Mouse (Mus musculus): Measurements from ENCODE around the gene Cers2. TPM values are rescaled to one million over a fixed set of nuclear protein-coding genes. Genes with fewer than 3 reads are reported as not detected.

Gene Cers2
- polyA plus RNA-seq, 1 experiment from 2014 or later: 125 TPM

DNA sequence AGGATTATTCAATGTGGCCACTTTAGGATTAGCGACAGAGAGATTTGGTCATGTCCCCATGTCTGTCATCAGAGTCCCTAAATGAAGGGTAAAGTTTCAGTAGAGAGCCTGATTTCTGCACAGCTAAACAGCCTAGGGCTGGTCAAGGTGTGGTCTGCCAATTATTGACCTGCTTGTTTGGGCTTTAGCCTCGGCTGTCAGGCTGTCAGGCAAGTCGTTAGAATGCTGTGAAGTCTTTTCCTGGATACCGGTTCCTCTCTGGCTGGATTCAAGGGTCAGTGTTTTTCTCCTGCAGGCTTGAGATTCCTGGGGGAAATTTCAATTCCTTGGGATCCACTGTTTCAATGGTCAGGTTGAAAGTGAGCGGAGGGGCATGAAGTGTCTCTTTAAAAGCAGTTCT is 28.6 kb upstream of the Cers2 start:
- H3K4me1 ChIP-seq (ENCODE audit: insufficient read depth): peaks cover 18% of the 10 kb centered on the region
- no peaks in the 10 kb centered on the region for H3K27me3 ChIP-seq (ENCODE audit: insufficient read depth, low read length)
- DNase-seq (peak; percentile 46), ATAC-seq (peak; percentile 10)
- peaks cover 24% of the 10 kb centered on the region for H3K36me3 ChIP-seq (replicated peaks; ENCODE audit: insufficient read depth, low read length)
- H3K4me2 ChIP-seq (ENCODE audit: low read depth, low read length): no peak overlapping the region
- H3K9ac ChIP-seq (replicated peaks): no peak overlapping the region
- H3K4me3 ChIP-seq (ENCODE audit: low read depth, low read length): no peak overlapping the region
- H3K27ac ChIP-seq (ENCODE audit: low read depth): peak overlapping the region; percentile 81
- 65% methylated on average over 5 of the region's 5 CpGs for WGBS (ENCODE audit: insufficient replicate concordance)
- TF ChIP-seq EP300 (IDR thresholded peaks at IDR 0.05; ENCODE audit: low read depth): no peak
- TF ChIP-seq CTCF (IDR thresholded peaks at IDR 0.05; ENCODE audit: low read depth): no peak
- H3K9me3 ChIP-seq (ENCODE audit: low read length): no peaks in the 10 kb centered on the region

DNA sequence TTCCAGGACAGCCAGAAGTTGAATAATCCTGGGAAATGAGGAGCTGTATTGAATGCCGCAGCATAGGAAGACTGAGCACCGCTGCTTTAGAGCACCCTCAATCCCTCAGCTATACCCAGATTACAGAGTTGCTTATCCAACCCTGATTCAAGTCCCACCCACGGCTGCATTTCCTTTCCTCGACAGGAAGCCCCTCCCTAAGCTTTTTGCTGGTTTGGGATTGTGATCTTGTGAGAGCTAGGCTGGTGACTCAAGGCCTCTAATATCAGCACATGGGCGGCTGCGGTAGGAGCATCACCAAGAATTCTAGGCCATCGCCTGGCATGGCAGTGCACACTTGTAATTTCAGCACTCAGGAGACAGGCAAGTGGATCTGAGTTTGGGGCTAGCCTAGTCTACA is 28.1 kb upstream of the Cers2 start:
- no peak overlapping the region for H3K4me2 ChIP-seq (ENCODE audit: low read depth, low read length)
- H3K27ac ChIP-seq (ENCODE audit: low read depth): peak overlapping the region; percentile 17; the same call in 1 of the 2 replicates
- H3K9ac ChIP-seq (replicated peaks): no peak overlapping the region
- no peak for ATAC-seq
- no peaks in the 10 kb centered on the region for H3K9me3 ChIP-seq (ENCODE audit: low read length)
- TF ChIP-seq EP300 (IDR thresholded peaks at IDR 0.05; ENCODE audit: low read depth) (no peak), CTCF (IDR thresholded peaks at IDR 0.05; ENCODE audit: low read depth) (no peak)
- peaks cover 18% of the 10 kb centered on the region for H3K4me1 ChIP-seq (ENCODE audit: insufficient read depth)
- 55% methylated on average over 7 of the region's 7 CpGs for WGBS (ENCODE audit: insufficient replicate concordance)
- H3K36me3 ChIP-seq (replicated peaks; ENCODE audit: insufficient read depth, low read length): peaks cover 27% of the 10 kb centered on the region
- no peaks in the 10 kb centered on the region for H3K27me3 ChIP-seq (ENCODE audit: insufficient read depth, low read length)
- H3K4me3 ChIP-seq (ENCODE audit: low read depth, low read length): no peak overlapping the region
- DNase-seq: no peak

DNA sequence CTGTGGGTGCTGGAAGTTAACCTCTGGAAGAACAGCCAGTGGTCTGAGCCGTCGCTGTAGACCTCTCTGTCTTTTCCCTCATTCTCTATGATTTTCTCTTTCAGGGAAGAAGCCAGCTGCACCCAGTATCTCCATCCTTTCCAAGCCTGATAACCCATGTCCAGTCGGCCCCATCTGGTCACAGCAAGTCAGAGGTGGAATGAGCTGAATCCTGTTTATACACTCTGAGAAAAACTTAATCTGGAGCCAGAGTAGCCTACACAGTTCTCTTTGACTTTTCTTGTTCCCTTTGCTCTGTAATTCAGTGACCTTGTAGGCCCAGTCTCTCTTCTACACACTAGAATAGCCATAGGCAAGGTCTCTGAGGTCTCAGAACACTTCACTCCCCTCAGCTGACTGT is 27.1 kb upstream of the Cers2 start:
- ATAC-seq (no peak), DNase-seq (no peak)
- H3K9ac ChIP-seq (replicated peaks): 0 out of 2 replicates have a peak overlapping the region, but pooled peaks have one; percentile 19
- H3K4me3 ChIP-seq (ENCODE audit: low read depth, low read length): no peak overlapping the region
- 95% methylated on average over 3 of the region's 3 CpGs for WGBS (ENCODE audit: insufficient replicate concordance)
- TF ChIP-seq EP300 (IDR thresholded peaks at IDR 0.05; ENCODE audit: low read depth) (no peak), CTCF (IDR thresholded peaks at IDR 0.05; ENCODE audit: low read depth) (no peak)
- H3K9me3 ChIP-seq (ENCODE audit: low read length): no peaks in the 10 kb centered on the region
- peaks cover 23% of the 10 kb centered on the region for H3K4me1 ChIP-seq (ENCODE audit: insufficient read depth)
- no peaks in the 10 kb centered on the region for H3K27me3 ChIP-seq (ENCODE audit: insufficient read depth, low read length)
- H3K27ac ChIP-seq (ENCODE audit: low read depth): no peak overlapping the region
- peaks cover 35% of the 10 kb centered on the region for H3K36me3 ChIP-seq (replicated peaks; ENCODE audit: insufficient read depth, low read length)
- no peak overlapping the region for H3K4me2 ChIP-seq (ENCODE audit: low read depth, low read length)

DNA sequence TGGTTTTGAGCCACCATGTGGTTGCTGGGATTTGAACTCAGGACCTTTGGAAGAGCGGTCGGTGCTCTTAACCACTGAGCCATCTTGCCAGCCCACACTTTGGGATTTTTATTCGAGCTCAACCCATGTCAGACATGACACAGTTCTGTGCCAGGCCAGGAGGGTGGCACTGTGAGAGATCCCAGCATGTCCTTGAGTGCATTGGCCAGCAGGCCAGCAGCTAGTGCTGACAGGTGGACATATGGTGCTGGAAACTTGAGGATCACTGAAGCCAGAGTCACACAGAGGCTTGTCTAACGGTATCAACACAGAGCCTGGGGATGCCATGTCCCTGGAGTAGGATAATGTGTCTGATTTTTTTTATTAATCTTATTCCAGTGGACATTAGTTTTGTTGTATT is 25.2 kb upstream of the Cers2 start:
- H3K27me3 ChIP-seq (ENCODE audit: insufficient read depth, low read length): no peaks in the 10 kb centered on the region
- 91% methylated on average over 4 of the region's 4 CpGs for WGBS (ENCODE audit: insufficient replicate concordance)
- peaks cover 48% of the 10 kb centered on the region for H3K36me3 ChIP-seq (replicated peaks; ENCODE audit: insufficient read depth, low read length)

DNA sequence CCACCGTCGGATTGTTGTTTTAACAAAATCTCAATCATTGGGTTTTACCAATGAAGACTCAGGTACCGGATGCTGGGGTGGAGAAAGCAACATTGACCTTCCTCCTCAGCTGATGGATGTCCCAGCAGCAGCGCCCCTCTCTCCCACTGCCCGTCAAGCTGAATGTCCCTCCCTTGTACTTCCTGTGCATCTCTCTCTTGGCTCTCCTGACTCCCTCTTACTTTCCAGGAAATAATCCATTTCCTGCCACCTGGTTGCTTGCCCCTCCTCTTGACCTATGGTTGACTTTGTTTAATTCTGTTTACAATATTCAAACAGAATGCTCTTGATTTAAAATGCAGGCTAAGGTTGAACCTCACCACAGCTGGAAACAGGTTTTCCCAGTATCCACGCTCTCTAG is 24.4 kb upstream of the Cers2 start:
- 83% methylated on average over 6 of the region's 6 CpGs for whole genome bisulfite sequencing (ENCODE audit: insufficient replicate concordance)

More for the DNA sequence above, 25.2 kb upstream of the Cers2 start:
- H3K4me1 ChIP-seq (ENCODE audit: insufficient read depth): peaks cover 34% of the 10 kb centered on the region
- no peak overlapping the region for H3K4me3 ChIP-seq (ENCODE audit: low read depth, low read length)
- H3K27ac ChIP-seq (ENCODE audit: low read depth): no peak overlapping the region
- H3K9me3 ChIP-seq (ENCODE audit: low read length): no peaks in the 10 kb centered on the region
- TF ChIP-seq EP300 (IDR thresholded peaks at IDR 0.05; ENCODE audit: low read depth) (no peak), CTCF (IDR thresholded peaks at IDR 0.05; ENCODE audit: low read depth) (no peak)
- no peak overlapping the region for H3K9ac ChIP-seq (replicated peaks)
- DNase-seq (no peak), ATAC-seq (no peak)
- no peak overlapping the region for H3K4me2 ChIP-seq (ENCODE audit: low read depth, low read length)

DNA sequence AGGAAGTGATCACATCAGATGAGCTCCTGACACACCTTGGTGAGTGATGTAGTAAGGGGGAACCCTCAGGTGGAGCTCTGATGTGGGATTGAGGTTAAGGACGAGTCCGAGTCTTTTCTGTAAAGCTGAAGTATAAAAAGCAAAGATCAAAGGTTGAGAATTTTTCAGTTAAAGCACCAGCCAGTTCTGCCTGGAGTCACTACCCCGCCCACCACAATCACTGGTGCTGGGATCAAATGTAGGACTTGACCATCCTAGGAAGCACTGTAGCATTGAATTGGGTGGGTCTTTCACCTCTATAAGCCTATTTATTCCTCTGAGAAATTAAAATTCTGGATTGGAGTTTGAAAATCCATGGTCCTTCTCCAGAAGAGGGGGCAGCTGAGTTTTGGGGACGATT is 23.6 kb upstream of the Cers2 start:
- 64% methylated on average over 4 of the region's 4 CpGs for WGBS (ENCODE audit: insufficient replicate concordance)

More for the DNA sequence above, 24.4 kb upstream of the Cers2 start:
- DNase-seq (no peak), ATAC-seq (no peak)
- Histone ChIP-seq H3K9me3 (ENCODE audit: low read length) (no peaks in the 10 kb centered on the region), H3K4me1 (ENCODE audit: insufficient read depth) (peaks cover 35% of the 10 kb centered on the region), H3K9ac (replicated peaks) (no peak overlapping the region), H3K27me3 (ENCODE audit: insufficient read depth, low read length) (no peaks in the 10 kb centered on the region), H3K36me3 (replicated peaks; ENCODE audit: insufficient read depth, low read length) (peaks cover 54% of the 10 kb centered on the region), H3K4me2 (ENCODE audit: low read depth, low read length) (no peak overlapping the region), H3K4me3 (ENCODE audit: low read depth, low read length) (no peak overlapping the region), H3K27ac (ENCODE audit: low read depth) (no peak overlapping the region)
- TF ChIP-seq CTCF (IDR thresholded peaks at IDR 0.05; ENCODE audit: low read depth) (no peak), EP300 (IDR thresholded peaks at IDR 0.05; ENCODE audit: low read depth) (no peak)

DNA sequence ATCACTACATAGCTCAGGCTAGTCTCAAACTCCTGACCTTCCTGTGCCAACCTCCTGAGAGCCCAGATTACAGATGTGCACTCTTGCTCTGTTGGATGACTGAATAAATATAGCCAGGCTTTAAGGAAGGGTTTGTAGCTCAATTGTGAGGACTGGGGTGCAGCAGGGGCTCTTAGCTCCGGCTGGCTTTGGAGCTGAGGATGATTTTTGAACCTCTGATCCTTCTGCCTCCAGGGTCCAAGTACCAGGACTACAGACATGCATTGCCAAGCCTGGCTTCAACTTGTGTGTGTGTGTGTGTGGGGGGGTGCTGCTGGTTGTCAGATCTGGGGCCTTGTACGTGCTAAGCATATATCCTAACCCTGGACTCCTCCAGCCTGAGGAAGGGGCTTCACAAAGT is 21.7 kb upstream of the Cers2 start:
- WGBS (ENCODE audit: insufficient replicate concordance): 82% methylated on average over 2 of the region's 2 CpGs
- Histone ChIP-seq H3K36me3 (replicated peaks; ENCODE audit: insufficient read depth, low read length) (peaks cover 48% of the 10 kb centered on the region), H3K4me2 (ENCODE audit: low read depth, low read length) (peak overlapping the region; percentile 18; the same call in 1 of the 2 replicates), H3K27me3 (ENCODE audit: insufficient read depth, low read length) (no peaks in the 10 kb centered on the region), H3K9me3 (ENCODE audit: low read length) (no peaks in the 10 kb centered on the region), H3K4me3 (ENCODE audit: low read depth, low read length) (no peak overlapping the region), H3K9ac (replicated peaks) (no peak overlapping the region), H3K27ac (ENCODE audit: low read depth) (peak overlapping the region; percentile 78), H3K4me1 (ENCODE audit: insufficient read depth) (peaks cover 39% of the 10 kb centered on the region)
- no peak for DNase-seq
- TF ChIP-seq CTCF (IDR thresholded peaks at IDR 0.05; ENCODE audit: low read depth) (no peak), EP300 (IDR thresholded peaks at IDR 0.05; ENCODE audit: low read depth) (no peak)
- no peak for ATAC-seq

More for the DNA sequence above, 23.6 kb upstream of the Cers2 start:
- Histone ChIP-seq H3K4me3 (ENCODE audit: low read depth, low read length) (no peak overlapping the region), H3K36me3 (replicated peaks; ENCODE audit: insufficient read depth, low read length) (peaks cover 55% of the 10 kb centered on the region), H3K4me2 (ENCODE audit: low read depth, low read length) (no peak overlapping the region), H3K4me1 (ENCODE audit: insufficient read depth) (peaks cover 36% of the 10 kb centered on the region), H3K27me3 (ENCODE audit: insufficient read depth, low read length) (no peaks in the 10 kb centered on the region), H3K9ac (replicated peaks) (no peak overlapping the region), H3K9me3 (ENCODE audit: low read length) (no peaks in the 10 kb centered on the region), H3K27ac (ENCODE audit: low read depth) (no peak overlapping the region)
- TF ChIP-seq EP300 (IDR thresholded peaks at IDR 0.05; ENCODE audit: low read depth) (no peak), CTCF (IDR thresholded peaks at IDR 0.05; ENCODE audit: low read depth) (no peak)
- no peak for DNase-seq
- no peak for ATAC-seq

All from liver, postnatal 0 days (tissue).